Mouse (Mus musculus) liver, adult 2 months (tissue): ENCODE results near the gene Pfdn5.

ENCODE experiments used
- CTCF ChIP-seq: fragments of 200-500 bp; IDR thresholded peaks from 2 replicates; pipeline ENCODE4 v1.5.1; 2011; ENCODE audit warnings: low read depth, low read length, control low read depth
- POLR2A ChIP-seq: fragments of 200-500 bp; IDR thresholded peaks from 2 replicates; pipeline ENCODE4 v1.6.1; 2011; ENCODE audit warnings: low read length, control low read depth; ENCODE audit not compliant: insufficient read depth; ENCODE audit errors: extremely low read depth

DNA sequence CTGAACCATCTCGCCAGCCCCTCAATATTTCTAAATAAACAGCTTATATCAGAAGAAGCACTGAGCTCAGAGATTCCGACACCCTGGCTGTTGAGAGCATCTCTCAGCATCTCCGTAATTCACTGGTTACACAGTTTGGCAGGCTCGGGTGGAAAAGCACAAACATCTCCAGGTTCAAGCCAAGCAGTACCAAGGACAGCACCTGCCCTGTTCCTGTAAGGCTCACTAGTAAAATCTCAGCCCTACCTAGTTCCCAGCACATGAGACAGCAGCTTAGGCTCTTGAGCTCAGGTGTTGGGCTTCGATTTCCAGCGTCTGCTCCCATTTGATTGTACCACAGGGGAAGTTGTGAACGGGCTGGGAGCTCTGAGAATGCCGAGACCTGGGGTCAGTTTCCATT, 9.3 kb downstream of the Pfdn5 start:
- TF ChIP-seq CTCF (no peak), POLR2A (no peak)
